Mouse (Mus musculus) liver, embryonic 14.5 days (tissue): ENCODE measurements around the gene Gtf2i. TPM values are rescaled to one million over a fixed set of nuclear protein-coding genes. Genes with fewer than 3 reads are reported as not detected.

ENCODE experiments used
- ATAC-seq: fragments of 200-750 bp; cut with Nextera tagmentation; 2 replicates; pipeline ENCODE4 v1.8.0; 2017; ENCODE audit warnings: moderate number of reproducible peaks, mild to moderate bottlenecking, moderate library complexity; ENCODE audit not compliant: insufficient read depth
- DNase-seq, 3 experiments: peaks; one replicate each; pipeline ENCODE4 v3.0.0-alpha.2; 2012 to 2013; ENCODE audit warnings: low read depth in 3 of 3, low spot score in 3 of 3
- H3K27ac ChIP-seq: fragments of 300-500 bp; sonication (generic); 2 replicates; pipeline ENCODE4 v1.5.1; 2014; ENCODE audit warnings: moderate library complexity, mild to moderate bottlenecking, control low read depth, inconsistent platforms
- H3K27me3 ChIP-seq: fragments of 300-500 bp; sonication (generic); 2 replicates; pipeline ENCODE4 v1.6.1; 2014; ENCODE audit warnings: mild to moderate bottlenecking, low read length, moderate library complexity; ENCODE audit not compliant: control insufficient read depth, insufficient read depth
- H3K36me3 ChIP-seq: fragments of 300-500 bp; sonication (generic); replicated peaks from 2 replicates; pipeline ENCODE4 v1.6.1; 2014; ENCODE audit warnings: low read depth; ENCODE audit not compliant: control insufficient read depth, insufficient read depth
- H3K4me1 ChIP-seq, 2 experiments: fragments of 200-500 bp in 1 of 2; fragments of 300-500 bp in 1 of 2; sonication (generic) in 1 of 2; replicated peaks; 2 replicates each; pipeline ENCODE4 v1.6.1; 2012 to 2014; ENCODE audit warnings: antibody characterized with exemption in 1 of 2, inconsistent platforms in 1 of 2, low read length in 1 of 2; ENCODE audit not compliant: control insufficient read depth in 2 of 2, insufficient read depth in 2 of 2
- H3K4me2 ChIP-seq: fragments of 300-500 bp; sonication (generic); 2 replicates; pipeline ENCODE4 v1.6.1; 2014; ENCODE audit warnings: low read depth, mild to moderate bottlenecking, control low read depth, moderate library complexity
- H3K4me3 ChIP-seq, 2 experiments: fragments of 200-500 bp in 1 of 2; fragments of 300-500 bp in 1 of 2; sonication (generic) in 1 of 2; 2 replicates each; pipeline ENCODE4 v1.5.1; 2012 to 2014; ENCODE audit warnings: low read depth in 2 of 2, low read length in 2 of 2, mild to moderate bottlenecking in 2 of 2, control low read depth in 1 of 2, inconsistent platforms in 1 of 2, moderate library complexity in 1 of 2; ENCODE audit not compliant: insufficient read depth in 1 of 2
- H3K9ac ChIP-seq: fragments of 300-500 bp; sonication (generic); replicated peaks from 2 replicates; pipeline ENCODE4 v1.6.1; 2014; ENCODE audit warnings: mild to moderate bottlenecking, control low read depth, moderate library complexity
- H3K9me3 ChIP-seq: fragments of 300-500 bp; sonication (generic); 2 replicates; pipeline ENCODE4 v1.6.1; 2016; ENCODE audit warnings: low read length, mixed read lengths; ENCODE audit not compliant: control insufficient read depth
- CTCF ChIP-seq: IDR thresholded peaks from 2 replicates; pipeline ENCODE4 v1.5.1; 2016; ENCODE audit warnings: antibody characterized with exemption, low read depth, control low read depth
- EP300 ChIP-seq: IDR thresholded peaks from 2 replicates; pipeline ENCODE4 v1.6.1; 2016; ENCODE audit warnings: antibody characterized with exemption, low read depth
- WGBS: fragments of 180-500 bp; shearing (Covaris S2); extraction: QIAGEN DNeasy Blood & Tissue Kit; methylation state at CpG from one replicate; pipeline ENCODE4 v1.1.7; 2014; ENCODE audit not compliant: insufficient replicate concordance; 5-methylcytosine and 5-hydroxymethylcytosine counted together
- polyA plus RNA-seq, 2 experiments: library from polyadenylated mRNA; depleted of rRNA in 1 of 2; stranded (reverse) in 1 of 2; unstranded in 1 of 2; fragments of >200 nt; fragmentation: Nextera tagmentation in 1 of 2; extraction: Ambion mirVana in 1 of 2; gene quantifications; 2 replicates each; pipeline versions ENCODE4 v1.2.1 to v1.2.3; 2012 to 2014

Gtf2i gene
- polyA plus RNA-seq, 2 experiments: 26.1 to 26.5 TPM

DNA sequence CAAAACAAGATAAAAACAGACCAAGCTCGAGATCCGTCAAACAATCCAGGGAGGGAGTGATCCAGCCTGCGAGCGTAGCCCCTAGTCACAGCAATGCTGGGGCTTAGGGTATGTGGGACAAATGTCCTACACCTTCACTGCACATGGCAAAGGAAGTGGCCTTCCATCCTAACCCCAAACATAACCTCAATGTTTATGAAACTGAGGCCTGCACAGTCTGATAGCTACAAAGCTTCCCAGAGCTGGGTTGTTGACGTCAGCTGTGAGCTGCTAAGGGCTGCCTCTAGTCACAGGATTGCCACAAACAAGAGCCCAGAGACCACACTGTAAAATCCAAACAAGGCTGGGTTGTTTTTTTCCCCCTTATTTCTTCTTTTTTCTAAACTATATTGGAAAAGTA lies 44.8 kb downstream of the Gtf2i start:
- Histone ChIP-seq H3K9me3 (no peaks in the 10 kb centered on the region), H3K4me1 (no peaks in the 10 kb centered on the region), H3K4me3 (no peak overlapping the region), H3K27me3 (no peaks in the 10 kb centered on the region), H3K36me3 (peaks cover 47% of the 10 kb centered on the region), H3K4me2 (no peak overlapping the region), H3K9ac (no peak overlapping the region), H3K27ac (no peak overlapping the region)
- ATAC-seq (no peak), DNase-seq (no peak)
- 70% methylated on average over 5 of the region's 5 CpGs for WGBS
- TF ChIP-seq CTCF (no peak), EP300 (no peak)

DNA sequence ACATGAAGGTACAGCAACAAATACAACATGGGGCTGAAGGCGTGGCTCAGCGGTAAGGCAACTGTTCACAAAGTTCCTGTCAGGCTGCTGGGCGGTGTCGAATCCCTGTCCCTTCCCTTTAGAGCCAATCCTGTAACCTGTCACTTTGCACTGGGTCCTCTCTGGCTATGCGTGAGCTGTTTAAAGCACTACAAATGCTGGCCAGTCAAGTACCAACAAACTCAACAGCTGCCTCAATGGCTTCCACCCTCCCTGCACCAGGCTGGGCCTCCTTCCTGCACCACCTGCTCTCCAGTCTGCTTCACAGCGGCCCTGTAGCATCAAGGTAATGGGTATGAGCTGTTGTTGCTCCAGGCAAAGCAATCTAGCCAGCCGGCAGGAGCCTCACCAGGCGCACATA lies 45.8 kb downstream of the Gtf2i start:
- H3K9me3 ChIP-seq: no peaks in the 10 kb centered on the region
- H3K9ac ChIP-seq: no peak overlapping the region
- DNase-seq (no peak), ATAC-seq (no peak)
- no peaks in the 10 kb centered on the region for H3K27me3 ChIP-seq
- no peak overlapping the region for H3K4me3 ChIP-seq
- H3K36me3 ChIP-seq: peaks cover 45% of the 10 kb centered on the region
- no peaks in the 10 kb centered on the region for H3K4me1 ChIP-seq
- 85% methylated on average over 8 of the region's 8 CpGs for WGBS
- H3K27ac ChIP-seq: no peak overlapping the region
- H3K4me2 ChIP-seq: no peak overlapping the region
- TF ChIP-seq CTCF: no peak
- no peak for TF ChIP-seq EP300

DNA sequence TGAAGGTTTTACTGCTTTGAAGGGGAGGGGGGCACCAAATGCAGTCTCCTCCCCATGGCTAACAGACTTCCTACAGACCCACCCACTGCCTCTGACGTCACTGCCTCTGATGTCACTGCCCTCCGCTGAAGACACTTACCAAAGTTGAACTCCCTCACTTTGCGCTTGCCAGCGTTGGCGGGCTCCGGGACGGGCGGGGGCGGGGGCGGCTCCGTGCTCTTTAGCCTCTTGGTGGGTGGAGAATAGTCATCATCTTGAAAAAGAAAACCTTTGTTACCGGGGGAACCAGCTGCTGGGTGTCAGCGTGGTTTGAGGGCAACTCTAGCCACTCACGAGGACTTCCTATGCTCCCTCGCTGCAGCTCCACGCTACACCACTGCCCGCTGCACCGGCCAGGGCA lies 48.2 kb downstream of the Gtf2i start:
- Histone ChIP-seq H3K9me3 (no peaks in the 10 kb centered on the region), H3K36me3 (peaks cover 48% of the 10 kb centered on the region), H3K4me1 (no peaks in the 10 kb centered on the region), H3K4me3 (no peak overlapping the region), H3K27ac (no peak overlapping the region), H3K9ac (no peak overlapping the region), H3K4me2 (no peak overlapping the region), H3K27me3 (no peaks in the 10 kb centered on the region)
- 82% methylated on average over 18 of the region's 18 CpGs for WGBS
- ATAC-seq: no peak
- DNase-seq: no peak
- no peak for TF ChIP-seq EP300
- no peak for TF ChIP-seq CTCF

DNA sequence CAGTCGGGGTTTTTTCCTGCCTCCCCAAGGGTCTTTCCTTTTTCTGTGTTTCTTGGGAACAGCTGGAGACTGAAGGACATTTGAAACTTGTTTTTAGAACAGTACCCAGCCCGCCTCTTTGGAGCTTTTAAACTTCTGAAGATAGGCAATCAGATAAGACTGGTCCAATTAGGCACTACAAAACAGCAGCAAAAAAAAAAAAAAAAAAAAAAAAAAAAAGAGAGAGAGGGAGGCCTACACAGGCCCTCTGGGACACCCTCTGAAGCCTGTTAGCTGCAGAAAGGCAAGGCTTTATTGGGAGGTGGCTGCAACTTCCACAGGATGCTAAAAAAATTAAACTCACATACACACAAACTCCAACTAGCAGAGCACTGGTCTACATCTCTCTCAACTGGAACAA lies 48.7 kb downstream of the Gtf2i start:
- 64% methylated on average over 2 of the region's 2 CpGs for WGBS
- DNase-seq (no peak), ATAC-seq (no peak)
- no peak overlapping the region for H3K27ac ChIP-seq
- TF ChIP-seq CTCF (no peak), EP300 (no peak)
- no peaks in the 10 kb centered on the region for H3K9me3 ChIP-seq
- H3K4me2 ChIP-seq: no peak overlapping the region
- no peaks in the 10 kb centered on the region for H3K4me1 ChIP-seq
- H3K4me3 ChIP-seq: no peak overlapping the region
- H3K27me3 ChIP-seq: no peaks in the 10 kb centered on the region
- H3K9ac ChIP-seq: no peak overlapping the region
- peaks cover 53% of the 10 kb centered on the region for H3K36me3 ChIP-seq

DNA sequence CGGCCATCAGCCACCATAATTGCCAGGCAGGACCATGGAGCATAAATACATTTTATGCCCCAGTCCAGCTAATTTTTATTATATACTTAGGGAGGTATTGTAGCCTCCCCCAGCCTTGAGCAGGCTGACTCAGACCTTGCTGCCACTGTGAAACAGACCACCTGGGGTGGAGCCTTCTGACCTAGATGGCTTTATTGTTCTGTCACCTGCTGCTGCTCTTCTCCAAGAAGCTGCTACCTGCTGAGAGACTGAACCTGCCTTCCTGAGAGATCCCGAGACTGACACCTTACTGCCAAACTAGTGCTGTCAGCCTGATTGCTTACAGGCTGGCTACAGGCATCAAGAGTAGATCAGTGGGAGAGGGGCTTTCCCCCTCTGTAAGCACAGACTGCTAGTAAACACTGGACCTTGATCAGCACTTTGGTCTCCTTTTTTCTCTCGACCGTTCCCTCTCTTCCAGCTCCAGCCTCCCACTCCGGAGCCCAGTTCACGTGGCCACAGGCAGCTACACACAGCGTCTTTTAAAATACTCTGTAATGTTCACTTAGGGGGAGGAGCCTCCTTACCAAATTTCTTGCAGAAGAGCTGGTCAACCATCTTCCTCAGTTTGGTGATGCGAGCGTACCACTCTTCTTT lies 54.4 kb downstream of the Gtf2i start:
- Histone ChIP-seq H3K4me2 (no peak overlapping the region), H3K4me3 (no peak overlapping the region), H3K9ac (no peak overlapping the region), H3K4me1 (no peaks in the 10 kb centered on the region), H3K27me3 (no peaks in the 10 kb centered on the region), H3K9me3 (no peaks in the 10 kb centered on the region), H3K36me3 (peaks cover 45% of the 10 kb centered on the region), H3K27ac (no peak overlapping the region)
- 82% methylated on average over 9 of the region's 9 CpGs for WGBS
- no peak for ATAC-seq
- TF ChIP-seq EP300 (no peak), CTCF (no peak)
- DNase-seq: no peak
